Mouse (Mus musculus) brain, embryonic 14.5 days (tissue): ENCODE measurements at regions not wholly inside any gene's neighbourhood (a gene's known extent, or its start where the extent isn't known, plus 50 kb on each side); places are given as distances from the start of the nearest gene placed in this dataset.

Experiments
- DNase-seq: peaks from one replicate; pipeline ENCODE4 v3.0.0-alpha.2; 2011; ENCODE audit warnings: low read depth
- CTCF ChIP-seq: fragments of 200-500 bp; IDR thresholded peaks from 2 replicates; pipeline ENCODE4 v1.5.1; 2012; ENCODE audit warnings: inconsistent platforms, mild to moderate bottlenecking, moderate library complexity, borderline replicate concordance; ENCODE audit not compliant: insufficient read depth, insufficient read length; ENCODE audit errors: extremely low read depth
- POLR2A ChIP-seq: fragments of 200-500 bp; IDR thresholded peaks from 2 replicates; pipeline ENCODE4 v1.6.1; 2012; ENCODE audit warnings: mild to moderate bottlenecking, inconsistent platforms, borderline replicate concordance; ENCODE audit not compliant: poor library complexity, insufficient read depth, insufficient read length, severe bottlenecking; ENCODE audit errors: extremely low read depth

DNA sequence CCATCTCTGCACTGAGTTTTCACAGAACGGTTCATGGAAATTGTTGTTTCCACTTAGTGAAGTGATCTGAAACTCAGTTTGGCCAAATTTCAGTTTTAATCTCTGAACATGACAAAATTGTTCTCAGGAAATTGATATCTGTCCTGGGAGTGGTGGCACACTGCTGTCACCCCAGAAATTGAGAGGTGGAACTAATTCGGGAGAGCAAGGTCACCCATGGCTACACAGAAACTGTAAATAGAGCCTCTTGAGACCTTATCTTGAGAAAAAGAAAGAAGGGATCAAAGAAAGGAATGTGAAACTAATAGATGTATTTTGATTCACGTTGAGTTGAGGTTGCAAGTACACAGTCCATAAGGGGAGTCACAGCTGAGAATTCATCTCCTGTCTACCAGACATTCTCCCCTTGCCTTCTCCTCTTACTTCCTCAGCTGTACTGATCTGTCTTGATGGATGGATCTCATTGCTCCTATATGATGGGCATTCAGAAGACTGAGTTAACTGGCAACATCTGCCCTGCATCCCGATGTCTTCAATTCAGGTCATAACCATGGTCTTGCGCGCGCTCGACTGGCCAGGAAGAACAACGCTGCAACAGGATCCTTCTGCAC is 120.2 kb upstream of the Atp2b1 start:
- no peak for TF ChIP-seq POLR2A
- TF ChIP-seq CTCF: no peak
- DNase-seq: no peak

DNA sequence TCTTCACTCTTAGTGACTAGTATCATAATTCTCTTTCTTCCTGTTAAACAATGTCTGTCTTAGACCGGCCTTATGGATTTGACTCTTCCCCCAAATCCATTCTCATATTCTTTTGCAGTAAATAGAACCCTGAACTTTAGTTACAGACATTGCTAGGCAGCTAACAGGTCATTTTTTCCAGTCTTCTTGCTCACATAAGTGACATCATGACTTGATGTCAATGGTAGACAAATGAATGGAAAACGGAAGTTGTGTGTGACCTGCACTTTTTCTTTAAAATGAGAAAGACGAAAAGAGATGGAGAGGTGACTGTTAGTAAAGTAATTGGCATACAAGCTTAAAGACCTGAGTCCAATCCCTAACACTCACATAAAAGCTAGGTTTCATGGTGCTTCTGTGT is 118.2 kb upstream of the Atp2b1 start:
- no peak for TF ChIP-seq POLR2A
- TF ChIP-seq CTCF: no peak
- DNase-seq: no peak

DNA sequence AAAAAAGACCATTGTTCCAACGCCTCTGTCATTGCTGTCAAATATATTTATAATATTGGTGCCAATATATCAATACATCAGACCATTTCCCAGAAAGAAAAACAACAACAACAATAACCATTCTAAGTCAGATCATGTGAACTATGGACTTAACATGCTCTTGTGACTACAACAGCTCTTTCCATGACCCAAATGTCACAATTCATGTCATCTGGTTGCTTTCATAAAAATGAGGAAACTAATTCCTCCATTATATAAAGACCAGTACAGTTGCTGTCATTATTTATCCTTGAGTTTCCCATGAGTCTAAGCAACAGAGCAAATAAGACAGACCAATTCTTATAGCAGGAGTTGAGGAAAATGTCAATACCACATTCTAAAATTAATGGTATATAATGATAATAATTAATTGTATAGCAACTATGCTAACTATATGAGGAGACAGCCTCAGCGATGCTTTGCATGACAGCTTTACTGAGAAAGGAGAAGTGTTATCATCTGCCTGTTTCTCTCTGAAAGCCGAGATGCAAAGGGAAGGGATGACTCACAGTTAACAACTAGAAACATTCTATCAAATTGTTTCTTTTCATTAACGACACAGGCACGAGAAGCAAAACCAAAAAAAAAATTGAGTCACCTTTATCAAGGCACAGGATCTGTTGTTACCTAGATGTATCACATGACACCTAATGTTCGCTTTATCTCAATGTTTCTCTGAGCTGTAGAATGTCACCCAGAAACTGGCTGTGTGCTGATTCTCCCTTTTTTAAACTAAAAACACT is 115.4 kb upstream of the Atp2b1 start:
- no peak for DNase-seq
- TF ChIP-seq CTCF (no peak), POLR2A (no peak)

DNA sequence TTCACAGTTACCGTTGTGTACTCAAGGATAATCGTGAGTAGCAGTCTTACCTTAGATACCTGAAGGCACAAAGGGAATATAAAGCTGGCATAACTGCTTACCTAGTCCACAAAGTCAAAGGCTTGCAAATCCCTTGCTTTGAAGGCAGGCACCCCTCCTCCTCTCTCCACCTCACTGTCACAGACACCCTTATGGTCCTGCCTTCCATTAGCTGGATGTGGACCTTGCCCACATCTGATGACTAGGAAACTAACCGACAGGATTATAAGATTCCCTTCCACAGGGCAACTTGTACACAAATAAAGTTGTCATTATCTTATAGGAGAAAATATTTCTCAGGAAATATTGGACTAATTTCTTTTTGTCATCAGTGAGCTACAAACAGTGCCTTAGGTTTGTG is 114.4 kb upstream of the Atp2b1 start:
- TF ChIP-seq POLR2A (no peak), CTCF (no peak)
- no peak for DNase-seq

DNA sequence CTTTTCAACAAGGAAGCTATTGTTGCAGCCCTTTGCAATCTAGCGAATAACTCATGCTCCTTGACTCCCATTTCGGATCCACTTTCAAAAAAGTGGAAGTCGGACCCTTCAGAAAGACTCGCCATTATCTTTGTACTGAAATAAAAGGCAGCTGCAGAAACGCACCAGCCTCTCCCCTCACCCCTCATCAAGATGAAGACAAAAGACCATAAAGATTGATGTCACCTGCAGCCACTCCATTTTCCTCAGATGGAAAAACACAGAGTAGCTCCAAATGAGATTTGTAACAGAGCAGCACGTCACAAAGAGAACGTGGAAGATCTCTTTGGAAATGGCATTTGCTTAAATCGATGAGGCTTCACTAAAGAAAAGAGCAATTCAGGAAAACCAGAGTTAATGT is 113.3 kb upstream of the Atp2b1 start:
- peak; percentile 41 for DNase-seq
- no peak for TF ChIP-seq POLR2A

DNA sequence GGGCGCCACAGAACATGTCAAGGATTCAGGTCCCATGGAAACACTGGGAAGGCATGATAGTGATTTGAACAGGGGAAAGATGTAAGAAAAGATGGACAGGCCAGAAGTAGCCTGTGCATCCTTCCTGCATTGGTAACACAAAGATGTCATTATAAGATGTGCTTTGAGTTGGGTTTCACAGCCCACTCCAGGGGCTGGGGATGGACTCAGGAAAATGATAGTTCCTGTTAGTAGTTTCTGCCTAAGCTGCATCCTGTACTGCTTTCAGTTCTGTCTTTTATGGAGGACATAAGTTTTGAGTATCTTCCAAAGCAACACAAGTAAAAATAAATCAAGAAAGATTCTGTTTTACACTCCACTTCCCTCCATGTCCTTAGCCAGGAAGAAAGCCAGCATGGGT is 109.2 kb upstream of the Atp2b1 start:
- DNase-seq: no peak
- TF ChIP-seq CTCF (no peak), POLR2A (no peak)

DNA sequence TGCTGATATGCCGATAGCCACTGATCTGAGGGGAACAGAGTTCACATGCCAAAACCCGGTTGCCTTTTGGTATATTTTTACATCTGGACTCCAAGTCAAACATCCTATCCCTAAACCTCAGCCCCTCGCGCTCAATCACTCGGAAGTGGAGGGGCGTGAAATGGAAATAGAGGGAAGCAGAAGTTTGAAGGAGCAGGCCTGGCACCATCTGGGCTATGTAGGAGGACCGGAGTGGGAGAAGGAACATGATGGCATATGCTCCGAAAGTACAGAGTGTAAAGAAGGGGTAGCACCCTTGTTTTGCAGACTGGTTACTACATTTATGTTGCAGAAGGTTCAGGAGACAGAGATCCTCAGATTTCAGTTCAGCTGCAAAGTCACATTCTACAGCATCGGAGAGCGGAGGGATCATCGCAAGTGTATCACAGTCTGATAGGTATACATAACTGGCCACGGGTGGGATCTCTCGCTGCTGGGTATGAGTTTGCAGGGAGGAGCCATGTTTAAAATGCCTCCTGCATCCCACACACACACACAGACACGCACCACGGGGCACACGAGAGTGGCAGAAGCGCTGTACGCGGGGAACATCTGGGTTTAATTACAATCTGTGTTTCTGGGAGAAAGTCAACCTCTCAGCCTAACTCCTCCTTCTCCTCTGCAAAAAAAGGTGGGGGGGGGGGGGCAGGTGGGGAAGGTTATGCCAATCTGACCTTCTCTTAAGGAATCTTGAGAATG is 107.2 kb upstream of the Atp2b1 start:
- no peak for DNase-seq
- no peak for TF ChIP-seq CTCF
- no peak for TF ChIP-seq POLR2A

DNA sequence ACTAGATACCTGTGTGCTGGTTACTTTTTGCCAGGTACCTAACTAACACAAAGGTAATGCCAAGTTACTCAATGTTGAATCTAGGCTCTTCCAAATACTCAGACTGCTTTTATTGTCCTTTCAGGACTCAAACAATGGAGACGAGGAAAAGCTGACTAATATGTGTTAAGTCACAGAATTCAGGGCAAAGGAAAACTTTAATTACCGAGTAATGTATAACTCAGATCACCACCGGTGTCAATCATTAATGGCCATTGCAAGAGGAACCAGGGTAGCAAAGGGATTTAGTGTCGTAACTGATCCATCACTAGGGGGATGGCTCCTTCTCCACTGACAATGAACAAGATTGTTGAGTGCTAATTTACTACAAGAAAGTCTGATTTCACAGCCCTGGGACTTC is 105.6 kb upstream of the Atp2b1 start:
- DNase-seq: no peak
- TF ChIP-seq CTCF (no peak), POLR2A (no peak)

DNA sequence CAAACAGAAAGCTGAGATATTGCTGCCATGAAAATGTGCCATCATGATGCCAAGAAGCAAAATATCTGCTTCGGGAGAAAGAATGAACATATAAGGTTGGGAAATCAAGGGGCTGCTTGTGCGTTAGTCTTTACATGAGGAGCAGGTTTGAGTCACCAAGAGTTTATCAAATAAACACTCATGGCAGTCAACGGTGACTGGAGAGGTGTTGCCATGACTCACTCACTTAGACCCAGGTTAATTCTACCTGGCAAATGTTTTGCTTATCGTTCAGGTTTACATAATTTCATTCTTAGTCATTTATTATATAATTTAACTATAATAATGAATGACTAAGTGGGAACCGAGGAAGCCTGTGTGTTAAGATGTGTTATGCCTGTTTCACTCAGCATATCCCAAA is 85.2 kb upstream of the Atp2b1 start:
- DNase-seq: no peak
- no peak for TF ChIP-seq POLR2A
- no peak for TF ChIP-seq CTCF

DNA sequence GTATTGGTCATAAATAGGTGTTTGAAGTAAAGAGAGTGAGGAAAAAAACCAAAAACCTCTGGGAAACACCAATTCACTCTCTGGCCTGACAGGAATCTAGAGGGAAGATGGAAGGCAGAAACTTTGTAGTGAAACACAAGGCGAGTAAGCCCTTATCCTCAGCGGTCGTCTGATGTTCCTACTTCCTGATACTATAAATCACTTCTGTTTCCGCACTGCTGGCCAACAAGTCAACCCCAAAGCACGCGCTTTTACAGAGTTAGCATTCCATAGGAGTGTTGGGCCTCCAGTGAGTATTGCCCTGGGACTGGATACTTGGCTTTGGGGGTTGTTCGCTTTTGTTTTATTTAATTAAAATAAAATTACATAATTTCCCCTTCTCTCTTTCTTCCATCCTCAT is 82.7 kb upstream of the Atp2b1 start:
- DNase-seq: no peak
- TF ChIP-seq CTCF: no peak
- no peak for TF ChIP-seq POLR2A

DNA sequence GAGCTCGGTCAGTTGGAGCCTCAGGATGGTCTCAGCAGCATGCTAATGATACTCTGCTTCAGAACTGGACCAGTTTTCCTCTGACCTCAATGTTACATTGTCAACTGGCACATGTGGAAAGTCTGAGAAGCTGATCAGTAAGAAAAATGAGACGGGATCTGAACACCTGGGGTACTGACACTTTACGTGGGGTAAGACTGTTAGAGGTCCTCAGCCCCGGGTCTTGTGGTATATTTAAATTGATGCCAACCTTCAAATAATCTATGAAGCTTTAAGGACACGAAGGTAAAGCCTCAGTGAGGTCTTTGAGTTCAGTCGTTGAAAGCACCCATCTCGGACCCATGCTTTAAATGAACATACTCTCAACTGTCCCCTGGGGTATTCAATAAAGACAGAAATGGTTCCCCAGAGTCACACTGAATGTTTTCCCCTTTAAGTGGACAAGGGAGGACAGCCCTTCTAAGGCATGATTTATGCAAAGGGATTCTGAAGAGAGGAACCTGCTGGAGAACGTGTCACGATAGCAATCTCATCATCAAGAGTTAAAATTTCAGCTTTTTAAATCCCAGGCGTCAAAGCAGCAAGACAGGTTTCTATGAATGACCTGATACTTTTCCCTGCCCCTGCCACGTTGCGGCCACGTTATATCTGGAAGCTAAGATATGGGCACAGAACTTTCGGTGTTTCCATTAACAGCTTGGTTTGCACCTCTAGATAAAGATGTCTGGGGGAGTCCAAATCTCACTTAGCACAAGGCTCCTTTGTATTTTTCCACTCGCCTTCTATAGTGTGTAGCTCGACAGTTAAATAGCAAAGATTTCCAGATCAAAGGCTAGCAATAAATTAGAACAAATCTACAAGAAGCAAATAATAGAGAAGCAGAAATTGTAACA is 76.7 kb upstream of the Atp2b1 start:
- no peak for DNase-seq
- TF ChIP-seq POLR2A (no peak), CTCF (no peak)
